Mouse (Mus musculus) olfactory bulb, adult 2 months (tissue): ENCODE measurements around the gene Mlx.

ENCODE experiments used
- CTCF ChIP-seq: fragments of 200-500 bp; IDR thresholded peaks from 2 replicates; pipeline ENCODE4 v1.5.1; 2012; ENCODE audit warnings: low read depth, mild to moderate bottlenecking, low read length, moderate library complexity; ENCODE audit not compliant: insufficient read depth
- POLR2A ChIP-seq: fragments of 200-500 bp; IDR thresholded peaks from 2 replicates; pipeline ENCODE4 v1.6.1; 2012; ENCODE audit warnings: mild to moderate bottlenecking, low read depth, low read length, moderate library complexity; ENCODE audit not compliant: insufficient read depth

GRCm38 (mm10) chr11:101064462-101064861, 22.6 kb upstream of the Mlx start:
- TF ChIP-seq CTCF: no peak
- TF ChIP-seq POLR2A: no peak
